Mouse (Mus musculus): ENCODE results near the gene Plekha1.

DNA sequence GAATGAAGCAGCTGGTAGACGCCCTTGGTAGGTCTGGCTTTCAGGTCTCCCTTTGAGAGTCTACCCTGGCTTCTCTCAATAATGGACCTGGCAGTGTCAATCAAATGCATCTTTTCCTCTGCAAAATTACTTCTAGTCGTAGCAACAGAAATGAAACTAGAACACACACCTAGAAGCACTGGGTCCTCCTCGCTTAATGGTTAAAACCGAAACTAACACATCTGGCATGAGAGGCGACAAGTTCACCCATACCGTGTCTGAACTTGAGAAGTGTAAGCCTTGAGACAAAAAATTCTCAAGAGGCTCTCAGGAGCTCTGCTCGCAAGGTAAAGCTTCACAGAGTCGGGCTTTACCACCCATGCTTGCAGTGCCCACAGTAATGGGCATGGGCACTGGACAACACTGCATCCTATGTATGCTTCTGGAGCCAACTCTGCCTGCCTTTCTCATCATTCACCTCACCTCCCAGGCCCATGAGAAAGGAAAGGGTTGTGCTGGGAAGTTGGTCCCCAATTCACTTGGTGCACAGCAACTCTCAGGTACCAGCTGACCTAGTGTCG, 37.6 kb upstream of the Plekha1 start:
- TF ChIP-seq CTCF (IDR thresholded peaks at IDR 0.05; ENCODE audit: control insufficient read depth, insufficient read depth, insufficient replicate concordance, low read depth, low read length) = no peak
- TF ChIP-seq POLR2A (IDR thresholded peaks at IDR 0.05; ENCODE audit: control insufficient read depth, low read depth, low read length) = no peak
